Mouse (Mus musculus): ENCODE measurements at regions not wholly inside any gene's neighbourhood (a gene's known extent, or its start where the extent isn't known, plus 50 kb on each side); places are given as distances from the start of the nearest gene placed in this dataset.
A peak's percentile ranks its signal among the peaks of the same experiment; 100 is the strongest.

GRCm38 (mm10) chr6:70714239-70714638 lies 77.8 kb downstream of the Rpia start:
- Histone ChIP-seq H3K27me3 (ENCODE audit: insufficient read depth, low read length) (no peaks in the 10 kb centered on the region), H3K36me3 (ENCODE audit: insufficient read depth, low read length) (no peaks in the 10 kb centered on the region), H3K9me3 (replicated peaks; ENCODE audit: low read length) (no peaks in the 10 kb centered on the region), H3K4me3 (replicated peaks; ENCODE audit: low read depth, low read length) (no peak overlapping the region), H3K4me1 (replicated peaks; ENCODE audit: insufficient read depth, low read length) (no peaks in the 10 kb centered on the region), H3K9ac (ENCODE audit: low read depth, low read length) (no peak overlapping the region), H3K4me2 (ENCODE audit: low read length) (no peak overlapping the region), H3K27ac (no peak overlapping the region)
- ATAC-seq (replicated peaks; ENCODE audit: low FRiP score, low read depth) (no peak), DNase-seq (ENCODE audit: low spot score) (peak; percentile 78)
- 15% methylated on average over 6 of the region's 6 CpGs for WGBS
- peak; percentile 88 for TF ChIP-seq CTCF (IDR thresholded peaks at IDR 0.05; ENCODE audit: low read depth)

DNA sequence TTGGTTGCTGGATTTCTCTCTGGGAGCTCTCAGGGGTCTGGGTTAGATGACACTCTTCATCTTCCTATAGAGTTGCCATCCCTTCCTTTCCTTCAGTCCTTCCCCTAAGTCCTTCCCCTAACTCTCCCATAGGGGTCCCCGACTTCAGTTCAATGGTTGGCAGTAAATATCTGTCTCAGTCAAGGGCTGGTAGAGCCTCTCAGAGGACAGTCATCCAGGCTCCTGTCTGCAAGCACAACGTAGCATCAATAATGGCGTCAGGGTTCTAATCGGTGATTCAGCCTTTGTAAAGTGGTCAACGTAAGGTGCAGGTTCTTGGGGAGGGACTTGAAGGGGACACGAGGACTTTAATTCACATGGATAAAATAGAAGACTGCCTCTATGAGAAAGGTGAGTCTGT lies 78.4 kb downstream of the Rpia start:
- no peak for TF ChIP-seq CTCF (IDR thresholded peaks at IDR 0.05; ENCODE audit: low read depth)
- Histone ChIP-seq H3K27me3 (ENCODE audit: insufficient read depth, low read length) (no peaks in the 10 kb centered on the region), H3K4me3 (replicated peaks; ENCODE audit: low read depth, low read length) (no peak overlapping the region), H3K36me3 (ENCODE audit: insufficient read depth, low read length) (no peaks in the 10 kb centered on the region), H3K4me1 (replicated peaks; ENCODE audit: insufficient read depth, low read length) (no peaks in the 10 kb centered on the region), H3K9ac (ENCODE audit: low read depth, low read length) (no peak overlapping the region), H3K27ac (no peak overlapping the region), H3K4me2 (ENCODE audit: low read length) (no peak overlapping the region), H3K9me3 (replicated peaks; ENCODE audit: low read length) (no peaks in the 10 kb centered on the region)
- DNase-seq (ENCODE audit: low spot score) = no peak
- ATAC-seq (replicated peaks; ENCODE audit: low FRiP score, low read depth) = no peak
- 82% methylated on average over 6 of the region's 6 CpGs for WGBS

- H3K9ac ChIP-seq (ENCODE audit: low read depth, low read length) = no peak overlapping the region
- H3K9me3 ChIP-seq (replicated peaks; ENCODE audit: low read length) = no peaks in the 10 kb centered on the region
- H3K4me2 ChIP-seq (ENCODE audit: low read length) = no peak overlapping the region
- DNase-seq (ENCODE audit: low spot score) (peak; percentile 64), ATAC-seq (replicated peaks; ENCODE audit: low FRiP score, low read depth) (peak; percentile 53; the same call in 1 of the 2 replicates)
- peak; percentile 71 for TF ChIP-seq CTCF (IDR thresholded peaks at IDR 0.05; ENCODE audit: low read depth)
- 37% methylated on average over 7 of the region's 7 CpGs for WGBS
- no peaks in the 10 kb centered on the region for H3K4me1 ChIP-seq (replicated peaks; ENCODE audit: insufficient read depth, low read length)
- H3K36me3 ChIP-seq (ENCODE audit: insufficient read depth, low read length) = no peaks in the 10 kb centered on the region
- no peak overlapping the region for H3K4me3 ChIP-seq (replicated peaks; ENCODE audit: low read depth, low read length)
- H3K27me3 ChIP-seq (ENCODE audit: insufficient read depth, low read length) = no peaks in the 10 kb centered on the region
- H3K27ac ChIP-seq = no peak overlapping the region
Observed at GRCm38 (mm10) chr6:70713118-70713517, 78.9 kb downstream of the Rpia start.

- H3K27ac ChIP-seq = no peak overlapping the region
- DNase-seq (ENCODE audit: low spot score) (peak; percentile 80), ATAC-seq (replicated peaks; ENCODE audit: low FRiP score, low read depth) (peak; percentile 78)
- no peak overlapping the region for H3K9ac ChIP-seq (ENCODE audit: low read depth, low read length)
- H3K4me3 ChIP-seq (replicated peaks; ENCODE audit: low read depth, low read length) = no peak overlapping the region
- peak overlapping the region; percentile 13; the same call in 1 of the 2 replicates for H3K4me2 ChIP-seq (ENCODE audit: low read length)
- H3K36me3 ChIP-seq (ENCODE audit: insufficient read depth, low read length) = no peaks in the 10 kb centered on the region
- H3K4me1 ChIP-seq (replicated peaks; ENCODE audit: insufficient read depth, low read length) = no peaks in the 10 kb centered on the region
- H3K27me3 ChIP-seq (ENCODE audit: insufficient read depth, low read length) = no peaks in the 10 kb centered on the region
- WGBS = 9% methylated on average over 7 of the region's 7 CpGs
- TF ChIP-seq CTCF (IDR thresholded peaks at IDR 0.05; ENCODE audit: low read depth) = peak; percentile 80
- no peaks in the 10 kb centered on the region for H3K9me3 ChIP-seq (replicated peaks; ENCODE audit: low read length)
Observed at GRCm38 (mm10) chr6:70709338-70710055, 82.5 kb downstream of the Rpia start.

DNA sequence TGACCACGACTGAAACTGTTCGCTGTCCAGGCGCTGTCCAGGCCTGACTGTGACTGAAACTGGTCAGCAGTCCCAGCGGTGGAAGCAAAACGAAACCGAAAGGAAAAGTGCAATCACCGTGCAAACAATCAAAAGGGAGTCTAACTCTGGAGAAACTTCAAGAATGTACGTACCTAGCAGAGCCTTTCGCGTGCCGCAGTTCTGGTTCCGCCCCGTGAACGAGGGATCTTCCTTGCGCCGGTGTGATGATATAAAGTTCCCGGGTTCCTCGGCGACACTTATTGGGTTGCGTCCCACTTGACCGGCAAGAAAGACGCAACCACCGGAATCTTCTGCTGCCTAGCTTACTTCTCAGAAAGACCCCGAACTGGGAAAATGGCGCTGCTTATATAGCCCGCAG lies 96.4 kb downstream of the Rpia start:
- no peak for TF ChIP-seq CTCF (IDR thresholded peaks at IDR 0.05; ENCODE audit: low read depth)
- 97% methylated on average over 26 of the region's 26 CpGs for WGBS
- no peaks in the 10 kb centered on the region for H3K9me3 ChIP-seq (replicated peaks; ENCODE audit: low read length)
- no peak overlapping the region for H3K27ac ChIP-seq
- H3K27me3 ChIP-seq (ENCODE audit: insufficient read depth, low read length) = no peaks in the 10 kb centered on the region
- H3K9ac ChIP-seq (ENCODE audit: low read depth, low read length) = no peak overlapping the region
- no peak overlapping the region for H3K4me2 ChIP-seq (ENCODE audit: low read length)
- ATAC-seq (replicated peaks; ENCODE audit: low FRiP score, low read depth) = no peak
- no peaks in the 10 kb centered on the region for H3K4me1 ChIP-seq (replicated peaks; ENCODE audit: insufficient read depth, low read length)
- H3K36me3 ChIP-seq (ENCODE audit: insufficient read depth, low read length) = no peaks in the 10 kb centered on the region
- no peak overlapping the region for H3K4me3 ChIP-seq (replicated peaks; ENCODE audit: low read depth, low read length)
- no peak for DNase-seq (ENCODE audit: low spot score)
